Mouse (Mus musculus): ENCODE data around the gene Tra2a.

GRCm38 (mm10) chr6:49224923-49225727 lies 38.7 kb downstream of the Tra2a start:
- TF ChIP-seq CTCF (IDR thresholded peaks at IDR 0.05; ENCODE audit: low read depth) (no peak), EP300 (optimal IDR thresholded peaks at IDR 0.05) (no peak)

Data from stomach, postnatal 0 days (tissue).